Mouse (Mus musculus) inflammation-experienced regulatory T-cells, adult 6 months (primary cell): ENCODE results near the gene Tcp11l2. TPM values are rescaled to one million over a fixed set of nuclear protein-coding genes. Genes with fewer than 3 reads are reported as not detected.

Experiments used
- ATAC-seq: one replicate; pipeline ENCODE4 v1.8.0; 2017
- polyA plus RNA-seq, 3 experiments: library from polyadenylated mRNA; unstranded; fragments of 100-300 nt; shearing (Covaris generic); gene quantifications; one replicate each; pipeline ENCODE4 v1.2.1; 2017

Gene Tcp11l2
- polyA plus RNA-seq, 3 experiments from 2014 or later: 111 to 212 (median 193) TPM

GRCm38 (mm10) chr10:84657437-84658087 is 81.1 kb downstream of the Tcp11l2 start:
- no peak for ATAC-seq

GRCm38 (mm10) chr10:84658088-84658848 is 81.8 kb downstream of the Tcp11l2 start:
- ATAC-seq: no peak

- no peak for ATAC-seq
Observed at GRCm38 (mm10) chr10:84659281-84659680, 82.9 kb downstream of the Tcp11l2 start.

GRCm38 (mm10) chr10:84662138-84662537 is 85.7 kb downstream of the Tcp11l2 start:
- no peak for ATAC-seq

Other genes with a start within 250 kb of the Tcp11l2 start
- not detected for gene Nuak1, start 136.0 kb upstream of the Tcp11l2 start, polyA plus RNA-seq
- under 1 TPM in 2 of 3 experiments, not detected in 1; 0.26 to 0.36 TPM for gene Ckap4, start 42.6 kb upstream of the Tcp11l2 start, polyA plus RNA-seq
- gene Polr3b, start 45.7 kb downstream of the Tcp11l2 start, polyA plus RNA-seq: 10 to 100 TPM; 14.2 to 16.8 (median 15.2) TPM
- under 1 TPM in 1 of 3 experiments, not detected in 2; 0.18 TPM for gene Rfx4, start 179.4 kb downstream of the Tcp11l2 start, polyA plus RNA-seq